Mouse (Mus musculus) bone marrow, adult 2 months (tissue): ENCODE measurements at regions not wholly inside any gene's neighbourhood (a gene's known extent, or its start where the extent isn't known, plus 50 kb on each side); places are given as distances from the start of the nearest gene placed in this dataset.

Experiments used
- CTCF ChIP-seq: fragments of 200-500 bp; IDR thresholded peaks from 2 replicates; pipeline ENCODE4 v1.5.1; 2011; ENCODE audit warnings: low read length, control low read depth; ENCODE audit not compliant: control insufficient read depth, insufficient read depth
- POLR2A ChIP-seq: fragments of 200-500 bp; IDR thresholded peaks from 2 replicates; pipeline ENCODE4 v1.6.1; 2011; ENCODE audit warnings: low read depth, mild to moderate bottlenecking, control low read depth, low read length, borderline replicate concordance; ENCODE audit not compliant: control insufficient read depth

- TF ChIP-seq CTCF (no peak), POLR2A (no peak)
Measured at GRCm38 (mm10) chr13:28421309-28421708, 164.0 kb downstream of the Gm11361 start.
